Mouse (Mus musculus) megakaryocyte, embryonic 14.5 days (primary cell): ENCODE data around the gene Osbpl6. TPM values are rescaled to one million over a fixed set of nuclear protein-coding genes. Genes with fewer than 3 reads are reported as not detected.

Experiments
- H3K27me3 ChIP-seq: replicated peaks from 2 replicates; pipeline ENCODE3; 2012; ENCODE audit warnings: inconsistent platforms
- H3K36me3 ChIP-seq: replicated peaks from 2 replicates; pipeline ENCODE3; 2012; ENCODE audit warnings: low read length, inconsistent platforms, mixed read lengths
- H3K4me1 ChIP-seq: 2 replicates; pipeline ENCODE4 v1.6.1; 2012; ENCODE audit warnings: inconsistent platforms
- H3K4me3 ChIP-seq: replicated peaks from 2 replicates; pipeline ENCODE3; 2012; ENCODE audit warnings: moderate library complexity, mild to moderate bottlenecking, inconsistent platforms
- H3K9me3 ChIP-seq: 2 replicates; pipeline ENCODE4 v1.6.1; 2012; ENCODE audit warnings: inconsistent platforms
- FLI1 ChIP-seq: IDR thresholded peaks from 2 replicates; pipeline ENCODE4 v1.6.1; 2012; ENCODE audit warnings: low read length, inconsistent platforms, mixed read lengths
- GATA1 ChIP-seq: IDR thresholded peaks from 3 replicates; pipeline ENCODE4 v1.6.1; 2012; ENCODE audit warnings: mixed read lengths, low read length, inconsistent platforms, borderline replicate concordance
- polyA plus RNA-seq: library from polyadenylated mRNA; stranded (reverse); fragments of >175 nt; gene quantifications from 2 replicates; pipeline ENCODE4 v1.2.3, GENCODE M21; 2012; ENCODE audit warnings: low replicate concordance; ENCODE audit not compliant: insufficient read depth

Osbpl6 gene
- polyA plus RNA-seq, 1 experiment = not detected

GRCm38 (mm10) chr2:76518407-76519063 is 112.2 kb downstream of the Osbpl6 start:
- Histone ChIP-seq H3K4me3 (no peak overlapping the region), H3K27me3 (no peaks in the 10 kb centered on the region), H3K4me1 (no peaks in the 10 kb centered on the region), H3K36me3 (no peaks in the 10 kb centered on the region), H3K9me3 (0 out of 2 replicates have a peak, but pooled peaks cover 8% of the 10 kb centered on the region)
- TF ChIP-seq FLI1 = no peak
- no peak for TF ChIP-seq GATA1

- Histone ChIP-seq H3K4me3 (no peak overlapping the region), H3K27me3 (no peaks in the 10 kb centered on the region), H3K9me3 (0 out of 2 replicates have a peak, but pooled peaks cover 4% of the 10 kb centered on the region), H3K4me1 (no peaks in the 10 kb centered on the region), H3K36me3 (no peaks in the 10 kb centered on the region)
- TF ChIP-seq FLI1 = no peak
- TF ChIP-seq GATA1 = no peak
Observed at GRCm38 (mm10) chr2:76521585-76521984, 115.3 kb downstream of the Osbpl6 start.

- Histone ChIP-seq H3K27me3 (no peaks in the 10 kb centered on the region), H3K4me1 (no peaks in the 10 kb centered on the region), H3K36me3 (no peaks in the 10 kb centered on the region), H3K4me3 (no peak overlapping the region), H3K9me3 (no peaks in the 10 kb centered on the region)
- TF ChIP-seq FLI1 (no peak), GATA1 (no peak)
Observed at GRCm38 (mm10) chr2:76524451-76524850, 118.1 kb downstream of the Osbpl6 start.

- no peak for TF ChIP-seq GATA1
- Histone ChIP-seq H3K36me3 (no peaks in the 10 kb centered on the region), H3K4me3 (no peak overlapping the region), H3K9me3 (no peaks in the 10 kb centered on the region), H3K27me3 (no peaks in the 10 kb centered on the region), H3K4me1 (no peaks in the 10 kb centered on the region)
Observed at GRCm38 (mm10) chr2:76525645-76526044, 119.3 kb downstream of the Osbpl6 start.

- no peaks in the 10 kb centered on the region for H3K36me3 ChIP-seq
- no peaks in the 10 kb centered on the region for H3K27me3 ChIP-seq
- no peaks in the 10 kb centered on the region for H3K4me1 ChIP-seq
- TF ChIP-seq GATA1 (no peak), FLI1 (no peak)
- H3K4me3 ChIP-seq = no peak overlapping the region
- no peaks in the 10 kb centered on the region for H3K9me3 ChIP-seq
Observed at GRCm38 (mm10) chr2:76532490-76533126, 126.3 kb downstream of the Osbpl6 start.

- TF ChIP-seq GATA1 = no peak
- TF ChIP-seq FLI1 = no peak
- Histone ChIP-seq H3K4me3 (no peak overlapping the region), H3K9me3 (no peaks in the 10 kb centered on the region), H3K36me3 (no peaks in the 10 kb centered on the region), H3K27me3 (no peaks in the 10 kb centered on the region), H3K4me1 (no peaks in the 10 kb centered on the region)
Observed at GRCm38 (mm10) chr2:76534932-76535331, 128.6 kb downstream of the Osbpl6 start.

GRCm38 (mm10) chr2:76541900-76542299 is 135.6 kb downstream of the Osbpl6 start:
- no peaks in the 10 kb centered on the region for H3K27me3 ChIP-seq
- no peaks in the 10 kb centered on the region for H3K36me3 ChIP-seq
- H3K4me1 ChIP-seq = 0 out of 2 replicates have a peak, but pooled peaks cover 3% of the 10 kb centered on the region
- no peak overlapping the region for H3K4me3 ChIP-seq
- H3K9me3 ChIP-seq = 0 out of 2 replicates have a peak, but pooled peaks cover 2% of the 10 kb centered on the region
- TF ChIP-seq FLI1 (no peak), GATA1 (no peak)

- 0 out of 2 replicates have a peak, but pooled peaks cover 2% of the 10 kb centered on the region for H3K9me3 ChIP-seq
- H3K36me3 ChIP-seq = no peaks in the 10 kb centered on the region
- TF ChIP-seq FLI1 = no peak
- TF ChIP-seq GATA1 = no peak
- H3K4me3 ChIP-seq = no peak overlapping the region
- no peaks in the 10 kb centered on the region for H3K27me3 ChIP-seq
- 0 out of 2 replicates have a peak, but pooled peaks cover 3% of the 10 kb centered on the region for H3K4me1 ChIP-seq
Observed at GRCm38 (mm10) chr2:76542921-76543320, 136.6 kb downstream of the Osbpl6 start.

- no peaks in the 10 kb centered on the region for H3K36me3 ChIP-seq
- TF ChIP-seq FLI1 (no peak), GATA1 (no peak)
- H3K9me3 ChIP-seq = 0 out of 2 replicates have a peak, but pooled peaks cover 5% of the 10 kb centered on the region
- H3K4me3 ChIP-seq = no peak overlapping the region
- 0 out of 2 replicates have a peak, but pooled peaks cover 3% of the 10 kb centered on the region for H3K4me1 ChIP-seq
- no peaks in the 10 kb centered on the region for H3K27me3 ChIP-seq
Observed at GRCm38 (mm10) chr2:76545539-76545938, 139.2 kb downstream of the Osbpl6 start.

- Histone ChIP-seq H3K27me3 (no peaks in the 10 kb centered on the region), H3K9me3 (0 out of 2 replicates have a peak, but pooled peaks cover 5% of the 10 kb centered on the region), H3K4me3 (no peak overlapping the region), H3K36me3 (no peaks in the 10 kb centered on the region), H3K4me1 (no peaks in the 10 kb centered on the region)
- TF ChIP-seq FLI1 = no peak
- TF ChIP-seq GATA1 = no peak
Observed at GRCm38 (mm10) chr2:76548171-76548570, 141.9 kb downstream of the Osbpl6 start.
